Mouse (Mus musculus) liver, embryonic 13.5 days (tissue): ENCODE measurements around the gene Cdk16. TPM values are rescaled to one million over a fixed set of nuclear protein-coding genes. Genes with fewer than 3 reads are reported as not detected.
A peak's percentile ranks its signal among the peaks of the same experiment; 100 is the strongest.

ENCODE experiments used
- ATAC-seq: fragments of 200-750 bp; cut with Nextera tagmentation; 2 replicates; pipeline ENCODE4 v1.8.0; 2017; ENCODE audit warnings: low read depth, mild to moderate bottlenecking, moderate number of reproducible peaks, moderate library complexity
- DNase-seq: peaks from one replicate; pipeline ENCODE4 v3.0.0; 2022
- H3K27ac ChIP-seq: fragments of 300-500 bp; sonication (generic); 2 replicates; pipeline ENCODE4 v1.5.1; 2015; ENCODE audit warnings: moderate library complexity, mild to moderate bottlenecking, inconsistent platforms
- H3K27me3 ChIP-seq: fragments of 300-500 bp; sonication (generic); 2 replicates; pipeline ENCODE4 v1.6.1; 2015; ENCODE audit warnings: mild to moderate bottlenecking, inconsistent platforms
- H3K36me3 ChIP-seq: fragments of 300-500 bp; sonication (generic); 2 replicates; pipeline ENCODE4 v1.6.1; 2015; ENCODE audit warnings: mild to moderate bottlenecking, inconsistent platforms
- H3K4me1 ChIP-seq: fragments of 300-500 bp; sonication (generic); replicated peaks from 2 replicates; pipeline ENCODE4 v1.6.1; 2015; ENCODE audit warnings: inconsistent platforms
- H3K4me2 ChIP-seq: fragments of 300-500 bp; sonication (generic); 2 replicates; pipeline ENCODE4 v1.6.1; 2015; ENCODE audit warnings: inconsistent platforms, mild to moderate bottlenecking, moderate library complexity
- H3K4me3 ChIP-seq: fragments of 300-500 bp; sonication (generic); replicated peaks from 2 replicates; pipeline ENCODE4 v1.5.1; 2015; ENCODE audit warnings: mild to moderate bottlenecking, inconsistent platforms
- H3K9ac ChIP-seq: fragments of 300-500 bp; sonication (generic); 2 replicates; pipeline ENCODE4 v1.6.1; 2015; ENCODE audit warnings: mild to moderate bottlenecking, inconsistent platforms
- H3K9me3 ChIP-seq: fragments of 300-500 bp; sonication (generic); replicated peaks from 2 replicates; pipeline ENCODE4 v1.6.1; 2016; ENCODE audit warnings: inconsistent platforms
- WGBS: fragments of 180-500 bp; shearing (Covaris S2); methylation state at CpG from one replicate; pipeline ENCODE4 v1.1.7; 2015; ENCODE audit not compliant: insufficient replicate concordance; 5-methylcytosine and 5-hydroxymethylcytosine counted together
- polyA plus RNA-seq: library from polyadenylated mRNA; unstranded; fragments of >200 nt; fragmentation: Nextera tagmentation; extraction: Ambion mirVana; gene quantifications from 2 replicates; pipeline ENCODE4 v1.2.1, GENCODE M21; 2015

Gene Cdk16
- polyA plus RNA-seq = 32.0 and 36.7 TPM in 2 replicates

DNA sequence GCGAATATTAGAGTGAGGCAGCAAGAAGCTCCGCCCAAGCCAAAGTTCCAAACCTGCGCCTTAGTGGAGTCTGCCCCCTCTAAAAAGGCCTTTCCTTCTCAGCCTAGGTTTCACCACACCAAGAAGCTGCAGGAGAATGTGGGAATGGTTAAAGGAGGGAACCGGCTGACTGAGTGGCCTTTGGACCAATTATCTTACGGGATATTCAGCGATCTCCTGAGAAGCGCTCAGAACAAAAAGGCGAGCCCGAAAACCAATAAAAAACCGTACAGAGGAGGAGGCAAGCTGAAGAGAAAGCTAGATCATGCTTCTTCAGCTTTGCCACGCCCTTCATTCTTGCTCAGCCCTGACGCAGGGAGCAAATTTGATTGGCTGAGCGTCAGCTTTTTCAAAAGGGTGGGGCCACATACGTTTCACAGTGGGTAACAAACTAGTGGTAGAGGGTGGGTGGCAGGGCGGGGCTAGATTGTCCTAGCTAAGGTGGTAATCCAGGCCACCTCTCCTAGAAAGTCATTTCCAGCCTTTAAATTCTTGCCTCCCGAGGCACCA lies at the start of gene Cdk16:
Gene Cdk16, plus strand, starts transcription at position 436 of the 549 bp plus-strand sequence.
- WGBS = 10% methylated on average over 16 of the region's 16 CpGs
- ATAC-seq (peak; percentile 92), DNase-seq (peak; percentile 84)
- peaks cover 13% of the 10 kb centered on the region for H3K36me3 ChIP-seq
- H3K4me2 ChIP-seq = peak within 1 kb of the TSS; percentile 80
- H3K9me3 ChIP-seq = no peaks in the 10 kb centered on the region
- H3K4me1 ChIP-seq = peaks cover 25% of the 10 kb centered on the region
- H3K27ac ChIP-seq = peak within 1 kb of the TSS; percentile 90
- peak within 1 kb of the TSS; percentile 81 for H3K4me3 ChIP-seq
- peak within 1 kb of the TSS; percentile 94 for H3K9ac ChIP-seq
- H3K27me3 ChIP-seq = no peaks in the 10 kb centered on the region

DNA sequence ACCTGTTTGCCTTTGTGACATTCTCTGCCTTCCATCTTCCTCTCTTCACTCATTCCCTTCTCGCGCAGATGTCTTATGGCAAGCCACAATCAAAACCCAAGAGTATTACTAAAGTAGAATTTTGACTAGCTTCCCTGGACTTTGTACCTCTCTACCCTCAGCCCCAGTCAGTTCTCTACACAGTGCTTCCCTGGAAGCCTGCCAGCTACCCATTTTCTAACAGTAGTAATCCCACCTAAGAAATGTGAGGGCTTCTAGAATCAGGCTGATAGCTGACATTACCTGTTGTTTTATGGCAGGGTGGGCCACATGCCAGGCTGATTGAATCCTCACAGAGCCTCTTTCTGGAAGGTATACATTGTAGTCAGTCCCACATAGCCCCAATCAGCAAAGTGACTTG lies 49.6 kb upstream of the Cdk16 start:
- Histone ChIP-seq H3K9me3 (no peaks in the 10 kb centered on the region), H3K4me2 (no peak overlapping the region), H3K4me3 (no peak overlapping the region), H3K4me1 (no peaks in the 10 kb centered on the region), H3K27ac (no peak overlapping the region), H3K27me3 (no peaks in the 10 kb centered on the region), H3K36me3 (peaks cover 86% of the 10 kb centered on the region), H3K9ac (no peak overlapping the region)
- WGBS = 93% methylated on average over 2 of the region's 2 CpGs
- DNase-seq (no peak), ATAC-seq (no peak)

DNA sequence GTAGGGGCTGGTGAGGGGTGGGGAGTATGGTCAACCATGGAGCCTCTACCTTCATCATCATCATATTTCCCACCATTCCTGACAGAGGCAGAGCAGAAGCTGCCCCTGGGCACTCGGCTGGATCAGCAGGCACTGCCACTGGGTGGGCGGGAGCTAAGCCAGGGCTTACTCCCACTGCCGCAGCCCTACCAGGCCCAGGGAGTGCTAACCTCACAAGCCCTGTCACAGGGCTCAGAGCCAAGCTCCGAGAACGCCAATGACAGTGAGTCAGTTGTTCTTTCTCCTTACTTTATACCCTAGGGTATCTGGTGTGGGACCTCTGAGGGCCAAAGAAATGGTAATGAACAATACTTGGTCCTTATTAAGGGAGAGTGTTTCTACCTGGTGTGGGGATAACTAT lies 43.0 kb upstream of the Cdk16 start:
- ATAC-seq = no peak
- H3K36me3 ChIP-seq = peaks cover 98% of the 10 kb centered on the region

DNA sequence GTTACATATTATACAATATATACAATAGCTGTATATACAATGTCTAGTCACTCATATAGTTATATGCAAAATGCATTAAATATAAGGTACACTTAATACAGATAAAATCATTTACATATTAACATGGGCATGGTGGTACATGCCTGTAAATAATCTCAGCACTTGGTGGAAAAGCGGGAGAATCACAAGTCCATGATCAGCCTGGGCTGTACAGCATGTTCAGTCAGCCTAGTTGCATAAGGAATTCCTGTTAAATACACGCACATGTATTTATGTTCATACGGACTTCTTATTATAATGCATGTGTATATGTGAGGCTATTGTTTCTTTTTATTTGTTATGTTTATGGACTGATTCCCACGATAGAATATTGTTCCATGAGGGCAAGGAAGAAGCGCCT lies 30.2 kb upstream of the Cdk16 start:
- H3K27ac ChIP-seq = no peak overlapping the region
- no peak for DNase-seq
- H3K4me3 ChIP-seq = peak overlapping the region; percentile 64
- WGBS = 17% methylated on average over 5 of the region's 5 CpGs
- H3K27me3 ChIP-seq = no peaks in the 10 kb centered on the region
- H3K36me3 ChIP-seq = no peaks in the 10 kb centered on the region
- ATAC-seq = no peak
- H3K4me2 ChIP-seq = peak overlapping the region; percentile 82
- H3K9ac ChIP-seq = peak overlapping the region; percentile 74
- no peaks in the 10 kb centered on the region for H3K9me3 ChIP-seq
- H3K4me1 ChIP-seq = peaks cover 5% of the 10 kb centered on the region; the same call in 1 of the 2 replicates

More for the DNA sequence above, 43.0 kb upstream of the Cdk16 start:
- no peaks in the 10 kb centered on the region for H3K4me1 ChIP-seq
- H3K4me2 ChIP-seq = no peak overlapping the region
- no peak overlapping the region for H3K9ac ChIP-seq
- no peaks in the 10 kb centered on the region for H3K27me3 ChIP-seq
- H3K4me3 ChIP-seq = no peak overlapping the region
- H3K27ac ChIP-seq = no peak overlapping the region
- no peak for DNase-seq
- WGBS = 78% methylated on average over 5 of the region's 5 CpGs
- H3K9me3 ChIP-seq = no peaks in the 10 kb centered on the region

DNA sequence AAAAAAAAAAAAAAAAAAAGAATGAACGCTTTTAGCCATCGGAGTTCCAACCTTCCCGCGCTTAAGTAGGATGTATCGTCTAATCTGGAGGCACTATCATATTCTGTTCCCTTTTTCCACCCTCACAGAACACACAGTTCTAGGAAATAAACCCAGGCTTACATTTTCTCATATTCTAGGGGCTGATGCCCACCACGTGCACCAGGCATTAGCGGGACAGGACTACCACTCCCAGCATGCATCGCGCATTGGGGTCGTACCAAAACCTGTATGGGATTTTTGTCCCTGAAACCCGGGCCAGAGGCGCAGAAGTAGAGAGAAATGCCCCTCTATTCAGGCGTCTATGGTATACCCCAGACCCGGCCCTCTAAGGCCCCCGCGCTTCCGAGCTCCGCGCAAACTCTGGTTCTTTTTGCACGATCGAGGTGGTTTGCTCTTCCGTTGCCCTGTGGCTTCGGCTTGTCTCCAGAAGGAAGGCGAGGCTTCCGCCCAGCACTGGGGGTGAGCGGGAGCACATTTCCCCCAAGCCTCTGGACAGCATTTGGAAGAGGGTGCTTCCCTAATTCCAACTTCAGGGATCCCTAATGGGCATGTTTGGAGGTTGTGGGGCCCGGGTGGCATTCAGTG lies 29.6 kb upstream of the Cdk16 start, which contains the start of gene Uba1:
Gene Uba1, plus strand, starts transcription at position 301 of the 627 bp plus-strand sequence.
- Histone ChIP-seq H3K9ac (peak within 1 kb of the TSS; percentile 74), H3K27me3 (no peaks in the 10 kb centered on the region), H3K4me3 (peak within 1 kb of the TSS; percentile 64), H3K27ac (peak within 1 kb of the TSS; percentile 69), H3K36me3 (no peaks in the 10 kb centered on the region), H3K4me1 (peaks cover 5% of the 10 kb centered on the region; the same call in 1 of the 2 replicates), H3K4me2 (peak within 1 kb of the TSS; percentile 82), H3K9me3 (no peaks in the 10 kb centered on the region)
- WGBS = 8% methylated on average over 27 of the region's 27 CpGs
- DNase-seq (peak; percentile 77), ATAC-seq (peak; percentile 78)

DNA sequence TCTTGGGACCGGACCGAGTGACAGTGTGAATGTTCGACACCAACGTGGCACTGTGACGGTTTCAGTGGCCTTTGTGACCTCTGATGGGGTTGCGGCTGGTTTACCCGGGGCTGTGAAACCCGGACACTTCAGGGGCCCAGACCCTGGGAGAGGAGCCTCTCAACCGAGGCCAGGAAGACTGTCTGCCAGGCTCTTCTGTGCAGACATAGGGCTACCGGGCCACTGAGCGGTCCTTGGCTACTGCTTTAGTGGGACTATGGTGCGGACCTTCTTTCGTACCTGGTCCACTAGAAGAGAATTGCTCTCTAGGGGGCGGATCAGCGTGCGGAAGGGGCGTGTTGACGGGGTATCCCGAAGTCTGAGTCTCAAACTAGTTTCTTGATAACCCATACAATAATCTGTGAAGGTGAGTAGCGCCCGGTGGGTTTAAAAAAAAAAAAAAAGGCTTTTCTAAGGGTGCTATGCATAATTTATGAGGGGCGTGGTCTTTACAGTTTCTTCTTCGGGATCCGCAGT lies 28.8 kb upstream of the Cdk16 start:
- DNase-seq (peak; percentile 5), ATAC-seq (peak; percentile 11; the same call in 1 of the 2 replicates)
- Histone ChIP-seq H3K9ac (peak overlapping the region; percentile 74), H3K27ac (peak overlapping the region; percentile 69), H3K4me3 (peak overlapping the region; percentile 64), H3K4me2 (peak overlapping the region; percentile 82), H3K4me1 (peaks cover 8% of the 10 kb centered on the region), H3K27me3 (no peaks in the 10 kb centered on the region), H3K36me3 (no peaks in the 10 kb centered on the region), H3K9me3 (no peaks in the 10 kb centered on the region)
- 12% methylated on average over 24 of the region's 24 CpGs for WGBS

DNA sequence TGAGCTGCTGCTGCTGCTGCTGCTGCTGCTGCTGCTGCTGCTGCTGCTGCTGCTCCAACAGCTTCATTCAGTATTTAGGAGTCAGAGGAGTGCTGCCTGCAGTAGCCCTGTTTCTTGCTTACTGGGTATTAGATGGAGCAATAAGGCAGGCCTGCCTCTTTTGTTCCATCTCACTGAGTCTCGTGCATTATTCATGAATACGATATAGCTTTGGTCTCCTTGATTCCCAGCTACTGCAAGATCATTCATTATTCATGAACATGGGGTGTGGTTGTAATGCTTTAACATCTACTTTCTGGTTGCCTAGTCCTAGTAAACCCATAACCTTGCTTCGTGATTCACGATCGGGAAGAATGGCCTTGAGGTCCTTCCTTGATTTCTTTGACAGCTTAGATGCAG lies 25.4 kb upstream of the Cdk16 start:
- 31% methylated on average over 5 of the region's 5 CpGs for WGBS
- peak overlapping the region; percentile 72; the same call in 1 of the 2 replicates for H3K4me3 ChIP-seq
- peaks cover 8% of the 10 kb centered on the region for H3K36me3 ChIP-seq
- no peaks in the 10 kb centered on the region for H3K9me3 ChIP-seq
- peaks cover 32% of the 10 kb centered on the region for H3K4me1 ChIP-seq
- ATAC-seq (no peak), DNase-seq (no peak)
- peak overlapping the region; percentile 43 for H3K27ac ChIP-seq
- H3K4me2 ChIP-seq = no peak overlapping the region
- no peak overlapping the region for H3K9ac ChIP-seq
- H3K27me3 ChIP-seq = no peaks in the 10 kb centered on the region

DNA sequence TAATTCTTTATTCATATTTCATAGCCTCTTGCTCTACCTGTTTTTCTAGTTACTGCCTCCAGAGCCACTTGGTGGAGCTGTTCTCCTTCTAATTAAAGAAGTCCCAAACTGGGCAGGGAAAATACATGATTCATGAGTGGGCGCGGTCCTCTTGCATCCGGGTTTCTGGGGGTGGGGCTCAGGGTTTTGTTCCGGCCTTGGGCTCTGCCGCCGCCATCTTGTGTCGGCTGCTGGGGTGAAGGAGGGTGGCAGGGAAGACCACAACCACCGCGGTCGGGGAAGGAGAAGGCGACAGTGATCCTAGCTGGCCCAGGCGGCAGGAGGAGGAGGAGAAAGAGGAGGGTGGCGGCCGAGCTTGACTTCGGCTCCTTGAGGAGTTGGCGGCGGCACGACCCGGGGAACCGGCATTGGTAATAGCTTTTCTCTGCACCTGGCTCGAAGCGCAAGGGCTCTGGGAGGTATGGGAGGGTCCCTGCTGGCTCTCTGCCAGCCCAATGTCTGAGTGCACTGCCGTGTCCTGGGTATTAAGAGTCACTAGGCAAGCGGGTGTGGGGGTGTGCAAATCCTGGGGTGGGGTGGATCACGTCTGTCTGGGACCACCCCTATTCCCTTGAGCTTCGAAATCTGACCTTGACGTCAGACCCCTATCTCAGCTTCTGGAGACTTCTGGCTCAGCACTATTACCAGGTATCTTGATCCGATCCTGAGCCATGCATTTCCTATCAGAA lies 24.9 kb upstream of the Cdk16 start:
- H3K9me3 ChIP-seq = no peaks in the 10 kb centered on the region
- H3K36me3 ChIP-seq = peaks cover 13% of the 10 kb centered on the region
- 13% methylated on average over 28 of the region's 28 CpGs for WGBS
- peak overlapping the region; percentile 72 for H3K4me3 ChIP-seq
- peaks cover 32% of the 10 kb centered on the region for H3K4me1 ChIP-seq
- DNase-seq (peak; percentile 82), ATAC-seq (peak; percentile 81)
- H3K27ac ChIP-seq = peak overlapping the region; percentile 81
- peak overlapping the region; percentile 74 for H3K4me2 ChIP-seq
- H3K27me3 ChIP-seq = no peaks in the 10 kb centered on the region
- H3K9ac ChIP-seq = peak overlapping the region; percentile 84

DNA sequence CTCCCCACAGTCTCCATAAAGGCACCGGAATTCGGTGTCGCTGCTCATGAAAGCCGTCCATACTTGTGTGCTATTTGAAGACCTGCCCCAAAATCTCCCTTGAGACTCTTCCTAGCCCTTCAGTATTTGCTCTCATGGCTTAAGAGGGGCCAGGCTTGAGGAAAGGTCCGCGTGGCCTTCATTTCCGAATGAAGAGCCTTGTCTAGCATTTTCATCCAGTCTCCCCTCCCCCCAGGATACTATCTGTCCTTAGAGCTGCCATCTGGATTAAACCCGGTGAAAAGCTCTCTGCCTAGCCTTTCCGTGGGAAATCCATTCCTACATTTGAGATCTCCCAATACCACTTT lies 24.3 kb upstream of the Cdk16 start:
- H3K27me3 ChIP-seq = no peaks in the 10 kb centered on the region
- peak overlapping the region; percentile 81 for H3K27ac ChIP-seq
- H3K4me2 ChIP-seq = peak overlapping the region; percentile 74
- peak overlapping the region; percentile 72 for H3K4me3 ChIP-seq
- 19% methylated on average over 9 of the region's 9 CpGs for WGBS
- DNase-seq (no peak), ATAC-seq (peak; percentile 12; the same call in 1 of the 2 replicates)
- peak overlapping the region; percentile 84 for H3K9ac ChIP-seq
- H3K9me3 ChIP-seq = no peaks in the 10 kb centered on the region
- peaks cover 19% of the 10 kb centered on the region for H3K36me3 ChIP-seq
- H3K4me1 ChIP-seq = peaks cover 32% of the 10 kb centered on the region

DNA sequence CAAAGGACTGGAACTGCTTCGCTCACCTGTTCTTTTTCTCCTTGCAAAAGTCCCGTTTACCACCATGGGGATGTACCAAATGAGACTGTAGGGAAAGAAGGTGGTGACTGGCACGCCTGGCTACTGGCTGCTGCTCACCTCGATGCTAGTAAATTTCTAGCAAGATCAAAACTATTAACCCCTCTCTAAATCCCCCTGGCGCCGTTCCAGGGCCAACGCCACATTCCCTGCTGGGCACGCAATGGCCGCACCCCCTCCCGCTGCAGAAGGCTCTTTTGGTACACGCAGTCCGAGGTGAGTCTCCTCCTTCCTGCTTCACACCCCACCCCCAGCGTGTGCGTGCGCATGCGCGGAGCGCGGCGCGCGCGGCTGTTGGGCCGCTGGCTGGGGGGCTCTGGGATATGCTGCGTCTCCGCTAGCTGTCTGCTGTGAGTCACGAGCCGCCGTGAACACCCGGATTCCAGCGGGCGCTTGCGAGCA lies 354 bp downstream of the Cdk16 start:
- H3K9me3 ChIP-seq = no peaks in the 10 kb centered on the region
- H3K4me1 ChIP-seq = peaks cover 25% of the 10 kb centered on the region
- 7% methylated on average over 33 of the region's 33 CpGs for WGBS
- H3K4me3 ChIP-seq = peak overlapping the region; percentile 81
- H3K9ac ChIP-seq = peak overlapping the region; percentile 94
- H3K27ac ChIP-seq = peak overlapping the region; percentile 90
- H3K27me3 ChIP-seq = no peaks in the 10 kb centered on the region
- peak overlapping the region; percentile 80 for H3K4me2 ChIP-seq
- ATAC-seq (peak; percentile 85), DNase-seq (peak; percentile 75)
- H3K36me3 ChIP-seq = peaks cover 13% of the 10 kb centered on the region

DNA sequence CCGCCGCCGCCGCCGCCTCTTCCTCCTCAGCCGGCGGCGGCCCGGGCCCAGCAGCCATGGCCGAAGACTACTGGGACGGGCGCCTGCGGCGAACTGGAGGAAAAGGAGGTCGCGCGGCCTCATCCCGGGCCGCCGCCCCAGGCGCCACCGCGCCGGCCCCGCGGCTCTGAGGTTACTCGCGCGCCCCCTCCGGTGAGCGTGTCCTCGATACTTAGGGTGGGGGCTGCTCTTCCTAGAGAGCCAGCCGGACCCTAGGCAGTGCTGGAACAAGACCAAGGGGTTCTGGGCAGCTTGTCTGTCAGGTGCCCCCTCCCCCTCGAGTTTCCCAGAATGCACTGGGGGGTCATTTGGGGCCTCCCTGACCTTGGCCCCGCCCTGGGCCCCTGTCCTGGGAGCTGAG lies 861 bp downstream of the Cdk16 start:
- H3K9me3 ChIP-seq = no peaks in the 10 kb centered on the region
- H3K4me1 ChIP-seq = peaks cover 25% of the 10 kb centered on the region
- peak; percentile 52 for DNase-seq
- peaks cover 15% of the 10 kb centered on the region for H3K36me3 ChIP-seq
- 7% methylated on average over 30 of the region's 35 CpGs for WGBS
- ATAC-seq = peak; percentile 39
- peak overlapping the region; percentile 80 for H3K4me2 ChIP-seq
- H3K27me3 ChIP-seq = no peaks in the 10 kb centered on the region
- H3K4me3 ChIP-seq = peak overlapping the region; percentile 81
- H3K27ac ChIP-seq = peak overlapping the region; percentile 90
- H3K9ac ChIP-seq = peak overlapping the region; percentile 94
